Mouse (Mus musculus) small intestine, adult 2 months (tissue): Measurements from ENCODE around the gene Lrig1. TPM values are rescaled to one million over a fixed set of nuclear protein-coding genes. Genes with fewer than 3 reads are reported as not detected.

Source experiments
- H3K27ac ChIP-seq: fragments of 200-500 bp; 2 replicates; pipeline ENCODE4 v1.5.1; 2012; ENCODE audit warnings: low read depth, low read length, control low read depth, inconsistent platforms; ENCODE audit not compliant: insufficient read depth
- H3K27me3 ChIP-seq: fragments of 200-500 bp; 2 replicates; pipeline ENCODE4 v1.6.1; 2012; ENCODE audit warnings: mild to moderate bottlenecking, moderate library complexity, low read length, inconsistent platforms; ENCODE audit not compliant: control insufficient read depth, insufficient read depth
- H3K36me3 ChIP-seq: fragments of 200-500 bp; 2 replicates; pipeline ENCODE4 v1.6.1; 2012; ENCODE audit warnings: mild to moderate bottlenecking, low read length, control low read depth, inconsistent platforms; ENCODE audit not compliant: control insufficient read depth, insufficient read depth
- H3K4me1 ChIP-seq: fragments of 200-500 bp; 2 replicates; pipeline ENCODE4 v1.6.1; 2012; ENCODE audit warnings: low read length, inconsistent platforms, mixed read lengths; ENCODE audit not compliant: control insufficient read depth, insufficient read depth, insufficient read length
- H3K4me3 ChIP-seq: fragments of 200-500 bp; 2 replicates; pipeline ENCODE4 v1.5.1; 2012; ENCODE audit warnings: low read depth, mild to moderate bottlenecking, control low read depth, inconsistent platforms, low read length, moderate library complexity
- CTCF ChIP-seq: fragments of 200-500 bp; IDR thresholded peaks from 2 replicates; pipeline ENCODE4 v1.5.1; 2012; ENCODE audit warnings: low read depth, mild to moderate bottlenecking, control low read depth, inconsistent platforms, low read length, moderate library complexity, mixed read lengths; ENCODE audit not compliant: insufficient replicate concordance, insufficient read length; ENCODE audit errors: extremely low read depth
- POLR2A ChIP-seq: fragments of 200-500 bp; IDR thresholded peaks from 2 replicates; pipeline ENCODE4 v1.6.1; 2012; ENCODE audit warnings: low read depth, mild to moderate bottlenecking, control low read depth, inconsistent platforms, low read length, moderate library complexity
- WGBS: fragments of 180-500 bp; shearing (Covaris S2); methylation state at CpG from one replicate; pipeline ENCODE4 v1.1.7; 2018; 5-methylcytosine and 5-hydroxymethylcytosine counted together
- polyA plus RNA-seq: library from polyadenylated mRNA; depleted of rRNA; stranded (reverse); fragments of >200 nt; gene quantifications from 2 replicates; pipeline ENCODE4 v1.2.3, GENCODE M21; 2012

The Lrig1 gene
- polyA plus RNA-seq, 1 experiment: 29.8 TPM

GRCm38 (mm10) chr6:94618671-94619070 is 81.3 kb downstream of the Lrig1 start:
- WGBS: 85% methylated on average over 5 of the region's 5 CpGs
- Histone ChIP-seq H3K27ac (no peak overlapping the region), H3K4me3 (no peak overlapping the region), H3K4me1 (no peaks in the 10 kb centered on the region), H3K27me3 (no peaks in the 10 kb centered on the region), H3K36me3 (peaks cover 78% of the 10 kb centered on the region)
- TF ChIP-seq CTCF (no peak), POLR2A (no peak)

GRCm38 (mm10) chr6:94615936-94616335 is 84.0 kb downstream of the Lrig1 start:
- peaks cover 85% of the 10 kb centered on the region for H3K36me3 ChIP-seq
- no peaks in the 10 kb centered on the region for H3K27me3 ChIP-seq
- TF ChIP-seq CTCF (no peak), POLR2A (no peak)
- 78% methylated on average over 4 of the region's 4 CpGs for WGBS
- no peaks in the 10 kb centered on the region for H3K4me1 ChIP-seq
- no peak overlapping the region for H3K4me3 ChIP-seq
- H3K27ac ChIP-seq: no peak overlapping the region

GRCm38 (mm10) chr6:94614346-94614745 is 85.6 kb downstream of the Lrig1 start:
- Histone ChIP-seq H3K36me3 (peaks cover 85% of the 10 kb centered on the region), H3K4me1 (no peaks in the 10 kb centered on the region), H3K4me3 (no peak overlapping the region), H3K27me3 (no peaks in the 10 kb centered on the region), H3K27ac (no peak overlapping the region)
- TF ChIP-seq CTCF: no peak
- TF ChIP-seq POLR2A: no peak
- 87% methylated on average over 6 of the region's 6 CpGs for WGBS

- 68% methylated on average over 6 of the region's 6 CpGs for WGBS
- Histone ChIP-seq H3K27ac (no peak overlapping the region), H3K4me3 (no peak overlapping the region), H3K4me1 (no peaks in the 10 kb centered on the region), H3K36me3 (peaks cover 90% of the 10 kb centered on the region), H3K27me3 (no peaks in the 10 kb centered on the region)
- TF ChIP-seq POLR2A (no peak), CTCF (no peak)
Observed at GRCm38 (mm10) chr6:94613235-94613895, 86.6 kb downstream of the Lrig1 start.

- peaks cover 58% of the 10 kb centered on the region for H3K36me3 ChIP-seq
- no peaks in the 10 kb centered on the region for H3K4me1 ChIP-seq
- TF ChIP-seq POLR2A (no peak), CTCF (no peak)
- 70% methylated on average over 2 of the region's 2 CpGs for WGBS
- no peaks in the 10 kb centered on the region for H3K27me3 ChIP-seq
- no peak overlapping the region for H3K4me3 ChIP-seq
- no peak overlapping the region for H3K27ac ChIP-seq
Observed at GRCm38 (mm10) chr6:94604546-94604945, 95.4 kb downstream of the Lrig1 start.

GRCm38 (mm10) chr6:94604072-94604471 is 95.9 kb downstream of the Lrig1 start:
- Histone ChIP-seq H3K4me3 (no peak overlapping the region), H3K27ac (no peak overlapping the region), H3K27me3 (no peaks in the 10 kb centered on the region), H3K36me3 (peaks cover 53% of the 10 kb centered on the region), H3K4me1 (no peaks in the 10 kb centered on the region)
- TF ChIP-seq CTCF (no peak), POLR2A (no peak)
- WGBS: 73% methylated on average over 3 of the region's 3 CpGs

GRCm38 (mm10) chr6:94601811-94602210 is 98.1 kb downstream of the Lrig1 start:
- TF ChIP-seq POLR2A (no peak), CTCF (no peak)
- Histone ChIP-seq H3K27me3 (no peaks in the 10 kb centered on the region), H3K4me1 (no peaks in the 10 kb centered on the region), H3K4me3 (no peak overlapping the region), H3K27ac (no peak overlapping the region), H3K36me3 (peaks cover 32% of the 10 kb centered on the region)
- 55% methylated on average over 5 of the region's 5 CpGs for WGBS

- Histone ChIP-seq H3K27me3 (no peaks in the 10 kb centered on the region), H3K4me1 (no peaks in the 10 kb centered on the region), H3K36me3 (peaks cover 26% of the 10 kb centered on the region), H3K4me3 (no peak overlapping the region), H3K27ac (no peak overlapping the region)
- TF ChIP-seq CTCF: no peak
- TF ChIP-seq POLR2A: no peak
- WGBS: 70% methylated on average over 5 of the region's 5 CpGs
Observed at GRCm38 (mm10) chr6:94601101-94601500, 98.9 kb downstream of the Lrig1 start.
